Mouse (Mus musculus) forelimb bud, embryonic 11.5 days (tissue): ENCODE measurements around the gene Galnt16.
A peak's percentile ranks its signal among the peaks of the same experiment; 100 is the strongest.

ENCODE experiments used
- DNase-seq: peaks from one replicate; pipeline ENCODE4 v3.0.0-alpha.2; 2012; ENCODE audit warnings: low read depth, low spot score

Gene Galnt16

DNA sequence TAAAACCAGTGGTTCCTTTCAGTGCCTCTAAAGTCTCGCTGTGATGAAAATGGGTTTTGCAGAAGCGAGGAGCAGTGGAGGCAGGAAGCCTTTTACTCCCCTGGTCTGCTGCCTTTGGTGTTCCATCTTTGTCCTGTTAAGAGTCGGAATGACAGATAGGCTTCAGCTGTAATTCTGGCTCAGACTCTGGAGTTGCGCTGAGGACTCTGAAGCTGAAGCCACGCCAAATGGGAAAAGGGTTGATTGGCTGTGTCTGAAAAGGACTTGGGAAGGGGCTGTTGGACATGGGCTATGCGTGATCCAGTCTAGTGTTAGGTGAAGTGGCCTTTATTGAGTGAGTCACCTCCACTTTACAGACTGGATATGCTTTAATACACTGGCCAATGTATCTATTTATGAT, 12.6 kb downstream of the Galnt16 start:
- DNase-seq = no peak

DNA sequence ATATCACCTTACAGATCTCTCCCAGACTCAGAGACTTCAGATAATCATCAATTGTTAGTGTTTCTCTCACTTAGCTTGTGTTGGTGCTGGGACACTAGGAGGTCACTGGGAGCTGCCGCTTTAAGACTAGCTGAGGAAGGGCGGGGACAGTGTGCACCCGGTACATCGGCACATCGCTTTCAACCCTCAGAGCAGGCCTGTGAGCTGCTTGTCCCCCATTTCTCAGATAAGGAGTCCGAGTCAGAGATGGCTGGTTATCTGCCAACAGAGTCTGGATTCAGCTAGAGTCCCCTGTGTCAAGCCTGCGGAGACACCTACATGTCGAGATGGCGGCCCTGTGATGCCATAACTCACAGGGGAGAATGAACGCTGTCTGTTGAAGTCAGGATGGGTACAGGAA, 13.5 kb downstream of the Galnt16 start:
- DNase-seq = no peak

DNA sequence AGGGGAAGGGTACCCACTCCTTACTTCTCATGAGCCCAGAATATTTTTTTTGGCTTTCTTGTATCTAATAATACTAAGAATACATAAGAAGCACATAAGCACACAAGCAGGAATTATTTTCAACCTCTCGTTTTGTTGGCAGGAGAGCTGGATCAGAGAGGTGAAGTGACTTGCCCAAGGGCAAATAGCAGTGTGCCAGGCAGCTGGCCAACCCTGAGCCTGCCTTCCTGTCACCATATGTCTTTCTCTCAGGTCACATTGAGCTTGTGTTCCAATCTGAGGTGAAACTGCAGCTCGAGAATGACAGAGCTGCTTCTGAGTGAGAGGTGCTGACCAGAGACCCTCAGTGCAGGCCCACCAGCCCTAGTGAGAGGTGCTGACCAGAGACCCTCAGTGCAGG, 15.8 kb downstream of the Galnt16 start:
- DNase-seq = no peak

DNA sequence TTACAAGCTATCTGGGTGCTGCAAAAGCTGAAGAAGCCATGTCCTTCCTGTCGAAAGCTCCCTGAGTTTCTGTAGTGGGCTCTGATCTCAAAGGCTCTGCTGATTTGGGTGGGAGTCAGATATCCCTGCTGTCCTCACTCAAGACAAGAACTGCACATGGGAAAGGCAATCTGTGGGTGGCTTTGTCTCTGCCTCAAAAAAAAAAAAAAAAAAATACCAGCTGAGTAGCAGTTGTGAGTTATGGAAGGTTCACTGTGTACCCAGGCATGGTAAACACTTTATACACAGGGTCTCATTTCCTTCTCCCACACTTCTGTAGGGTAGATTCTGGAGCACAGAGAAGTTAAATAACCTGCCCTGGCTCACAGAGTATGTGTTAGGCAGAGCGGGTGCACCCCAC, 19.2 kb downstream of the Galnt16 start:
- DNase-seq = no peak

DNA sequence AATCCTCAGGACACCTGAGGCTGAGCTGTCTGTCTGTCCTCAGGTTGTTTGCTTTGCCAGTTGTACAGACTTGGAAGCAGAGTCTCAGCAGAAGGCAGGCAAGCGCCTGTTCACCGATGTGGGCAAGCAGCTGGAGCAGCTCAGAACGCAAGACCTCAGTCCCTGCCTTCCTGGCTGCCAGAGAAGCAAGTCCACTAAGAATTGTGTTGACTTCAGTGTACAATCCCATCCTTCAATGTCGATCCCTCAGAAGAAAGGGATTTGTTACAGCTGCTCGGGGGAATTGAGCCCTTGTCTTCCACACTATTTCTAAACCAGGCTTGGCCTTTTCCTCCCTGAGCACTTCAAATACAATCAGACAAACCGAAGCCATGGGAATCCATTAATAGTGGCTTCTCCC, 20.2 kb downstream of the Galnt16 start:
- no peak for DNase-seq

DNA sequence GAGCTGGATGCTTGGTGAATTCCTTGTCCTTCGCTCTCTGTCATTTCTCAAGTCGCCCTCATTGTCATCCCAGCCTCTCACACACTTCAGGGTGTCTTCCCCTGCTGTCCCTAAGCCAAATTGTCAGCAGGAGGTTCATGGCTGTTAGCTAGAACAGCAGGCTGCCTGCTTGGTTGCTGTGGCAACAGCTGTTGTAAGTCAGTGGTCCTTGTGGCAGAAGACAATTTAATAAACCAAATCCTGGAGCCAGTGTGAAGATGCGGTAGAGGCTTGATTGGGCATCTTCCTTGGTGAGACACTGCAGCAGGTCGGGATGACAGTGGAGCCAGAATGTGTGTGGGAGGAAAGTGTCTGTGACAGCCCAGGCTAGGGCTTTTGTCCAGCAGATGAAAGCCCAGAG, 27.2 kb downstream of the Galnt16 start:
- DNase-seq = no peak

DNA sequence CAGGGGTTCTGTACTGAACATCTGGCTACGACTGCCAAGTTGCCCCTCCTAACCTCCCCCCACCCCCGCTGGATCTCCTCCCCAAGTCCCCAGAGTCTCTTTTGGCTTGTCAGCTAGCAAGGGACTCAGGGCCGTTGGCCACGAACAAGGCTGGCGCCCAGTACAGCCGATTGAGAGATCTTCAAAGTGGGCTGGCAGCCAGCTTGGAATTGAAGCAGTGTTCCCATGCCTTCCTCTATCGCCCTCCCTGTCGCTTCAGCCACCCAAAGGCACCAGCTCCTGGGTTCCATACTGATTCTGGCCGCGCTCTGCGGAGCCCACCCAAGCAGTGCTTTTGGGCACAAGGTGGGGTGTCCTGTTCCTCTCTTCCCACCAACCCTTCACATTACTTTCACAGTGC, 31.6 kb downstream of the Galnt16 start:
- DNase-seq = no peak

DNA sequence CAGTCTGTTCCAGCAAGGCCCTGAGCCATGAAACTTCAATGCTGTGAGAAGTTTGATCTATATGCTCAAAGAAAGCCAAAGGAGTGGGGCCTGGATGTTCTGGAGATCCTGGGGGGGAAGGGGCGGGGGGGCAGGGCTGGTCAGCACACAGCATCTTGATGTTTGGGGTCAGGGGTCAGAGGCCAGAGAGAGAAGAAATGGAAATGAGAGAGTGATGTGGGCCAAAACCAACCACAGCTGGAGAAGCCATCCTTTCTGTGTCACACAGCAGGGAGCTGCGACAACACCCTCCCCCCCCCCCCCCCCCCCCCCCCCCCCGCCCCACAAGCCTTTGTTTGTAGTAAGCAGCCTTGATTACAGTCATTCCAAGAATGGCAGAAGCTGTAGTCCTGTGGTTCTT, 35.1 kb downstream of the Galnt16 start:
- no peak for DNase-seq

DNA sequence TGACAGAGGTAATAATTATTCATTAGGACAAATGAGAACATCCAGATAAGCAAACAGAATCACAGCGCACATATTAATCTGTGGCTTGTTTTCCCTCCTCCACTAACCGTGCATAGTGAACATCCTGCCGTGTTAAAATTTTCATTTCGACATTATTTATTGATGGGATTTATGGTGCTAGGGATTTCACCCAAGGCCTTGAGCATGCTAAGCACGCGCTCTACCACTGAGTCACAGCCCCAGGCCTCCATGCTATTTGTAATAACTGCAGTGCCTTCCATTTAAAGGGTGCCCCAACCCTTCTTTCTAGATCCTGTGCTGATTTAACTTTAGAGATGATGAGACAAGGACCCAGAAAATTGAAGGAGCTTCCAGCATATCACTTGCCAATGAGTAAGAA, 36.2 kb downstream of the Galnt16 start:
- no peak for DNase-seq

DNA sequence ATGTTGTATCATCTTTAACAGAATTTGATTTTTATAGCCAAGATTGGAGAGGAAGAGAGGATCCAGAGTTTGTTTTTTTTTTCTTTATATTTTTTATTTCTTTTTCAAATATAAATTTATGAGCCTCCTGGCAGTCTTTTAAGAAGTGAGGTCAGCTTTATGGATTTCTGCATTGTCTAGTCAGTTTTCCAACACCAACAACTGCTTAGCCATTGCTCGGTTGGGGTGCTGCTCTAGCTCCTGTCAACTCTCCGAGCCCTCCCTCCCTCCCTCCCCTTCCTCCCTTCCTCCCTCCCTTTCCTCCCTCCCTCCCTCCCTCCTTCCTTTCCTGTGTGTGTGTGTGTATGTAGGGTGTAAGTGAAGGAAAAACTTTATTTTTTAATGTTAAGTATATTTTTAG, 43.8 kb downstream of the Galnt16 start:
- no peak for DNase-seq

DNA sequence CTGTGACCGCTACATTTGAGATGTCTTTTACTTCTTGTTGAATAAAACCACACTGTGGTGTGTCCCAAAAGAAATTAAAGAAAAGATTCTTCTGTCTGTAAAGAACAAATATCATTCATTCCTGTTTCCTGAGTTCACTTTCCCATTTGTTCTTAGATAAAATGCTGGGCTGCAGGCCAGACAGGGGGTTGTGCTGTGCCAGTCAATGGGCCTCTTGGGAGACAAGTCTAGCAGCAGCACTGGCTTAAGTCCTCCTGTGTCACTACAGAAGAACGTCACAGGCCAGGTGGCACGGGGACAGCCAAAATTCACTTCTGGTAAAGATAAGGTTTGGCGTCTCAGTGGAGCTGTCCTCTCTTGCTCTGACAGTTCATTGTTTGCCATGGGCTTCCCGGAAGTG, 44.7 kb downstream of the Galnt16 start:
- no peak for DNase-seq

DNA sequence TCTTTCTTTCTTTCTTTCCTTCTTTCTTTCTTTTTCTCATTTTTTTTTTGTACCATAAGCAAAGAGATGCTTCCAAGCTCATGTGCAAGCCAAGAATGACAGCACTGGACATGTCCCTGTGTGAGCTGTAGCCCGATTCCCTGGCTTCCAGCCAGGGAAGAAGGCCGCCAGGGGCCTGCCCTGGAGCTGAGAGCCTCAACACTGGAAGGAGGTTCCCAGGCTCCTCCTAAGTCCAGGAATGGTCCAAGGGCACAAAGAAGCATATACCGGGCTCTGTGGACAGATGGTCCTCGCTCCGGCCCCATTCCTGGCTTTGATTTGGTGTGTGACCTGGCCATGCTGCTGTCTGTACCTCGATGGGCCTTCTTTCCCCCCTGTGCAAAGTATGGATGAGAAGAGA, 46.9 kb downstream of the Galnt16 start:
- no peak for DNase-seq

DNA sequence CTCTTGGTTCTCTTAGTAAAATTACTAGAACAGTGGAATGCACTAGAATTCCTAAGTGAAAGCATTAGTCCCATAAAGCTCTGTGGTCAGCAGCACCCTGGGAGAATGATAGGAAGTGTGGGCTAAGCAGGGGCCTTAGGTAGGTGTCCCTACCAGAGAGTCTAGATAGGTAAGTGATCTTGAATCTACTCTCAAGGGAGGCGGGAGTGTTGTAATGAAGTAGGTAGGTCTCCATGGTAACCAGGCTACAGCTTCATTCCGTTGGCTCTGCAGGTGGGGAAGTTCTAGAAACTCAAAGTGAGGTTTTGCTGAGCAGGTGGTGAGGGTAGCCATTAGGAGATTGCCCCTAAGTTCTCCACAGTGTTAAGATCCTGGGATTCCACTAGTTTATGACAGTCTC, 47.7 kb downstream of the Galnt16 start:
- DNase-seq = no peak

DNA sequence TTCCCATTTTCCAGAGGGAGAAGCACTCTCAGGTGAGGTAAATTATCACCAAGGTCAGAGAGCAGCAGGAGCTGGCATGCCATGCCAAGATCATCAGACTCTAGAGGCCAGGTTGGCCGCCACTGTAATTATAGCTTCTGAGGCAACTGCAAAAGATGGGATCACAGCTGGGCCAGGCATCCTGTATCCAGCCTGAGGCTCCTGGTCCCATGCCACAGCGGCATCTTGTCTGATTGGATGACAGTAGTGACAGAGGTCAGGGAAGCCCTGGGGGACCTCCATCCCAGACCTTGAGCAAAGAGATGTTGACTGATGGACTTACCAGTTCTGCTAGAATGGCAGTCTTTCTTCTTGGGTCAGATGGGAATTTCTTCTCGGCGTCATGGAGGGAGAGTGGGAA, 48.4 kb downstream of the Galnt16 start:
- peak; percentile 35 for DNase-seq

DNA sequence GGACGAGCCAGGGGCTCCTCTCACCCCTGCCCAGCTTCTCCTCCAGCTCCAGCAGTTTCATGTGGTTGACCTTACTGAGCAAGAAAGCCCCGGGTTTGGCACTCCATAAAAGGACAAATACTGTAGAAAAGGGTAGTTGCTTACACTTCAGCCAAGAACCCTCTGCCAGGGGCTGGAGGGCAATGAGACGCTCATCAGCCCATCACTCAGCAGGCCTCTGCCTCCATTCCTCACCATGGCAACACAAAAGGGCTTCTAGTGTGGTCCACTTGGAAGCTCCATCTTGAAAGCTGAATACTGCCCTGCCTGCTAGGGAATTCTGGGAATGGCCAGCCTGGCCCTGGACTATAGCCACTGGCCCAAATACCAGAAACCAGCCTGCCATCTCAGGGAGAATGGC, 49.3 kb downstream of the Galnt16 start:
- DNase-seq = peak; percentile 14

DNA sequence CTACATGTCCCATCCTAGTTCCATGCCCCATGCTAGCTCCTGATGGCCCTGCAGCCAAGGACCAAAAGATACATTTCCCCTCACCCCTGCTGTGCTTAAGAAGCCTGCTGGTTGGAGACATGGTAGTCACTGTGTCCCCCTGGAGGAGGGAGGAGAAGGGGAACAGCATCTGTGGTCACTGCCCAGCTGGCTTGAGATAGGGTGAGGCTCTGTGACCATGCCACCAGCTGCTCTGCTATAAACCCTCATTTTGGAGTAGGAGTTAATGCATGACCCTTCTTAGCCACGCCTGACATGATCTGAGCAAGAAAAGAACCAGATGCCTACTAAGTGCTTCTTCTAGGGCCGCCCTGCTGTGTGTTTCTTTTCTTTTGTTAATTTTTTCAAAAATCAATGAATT, 51.5 kb downstream of the Galnt16 start:
- no peak for DNase-seq

DNA sequence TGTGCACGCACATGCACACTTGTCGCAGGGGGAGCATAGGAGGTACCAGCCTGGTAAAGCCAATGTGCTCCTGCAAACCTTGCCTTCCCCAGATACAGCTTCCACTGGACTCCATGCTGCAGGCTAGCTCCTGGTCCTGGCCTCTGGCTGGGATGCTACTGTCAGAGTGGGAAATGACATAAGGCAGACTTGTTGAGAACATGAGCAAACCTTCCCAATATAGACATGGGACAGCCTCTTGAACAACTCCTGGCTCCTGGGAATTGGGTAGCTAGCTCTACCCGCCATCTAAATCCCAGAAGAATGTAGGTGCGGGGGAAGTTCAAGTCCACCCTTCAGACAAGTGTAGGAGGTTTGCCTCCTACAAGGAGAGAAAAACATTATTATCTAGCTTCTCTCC, 56.2 kb downstream of the Galnt16 start:
- DNase-seq = no peak

DNA sequence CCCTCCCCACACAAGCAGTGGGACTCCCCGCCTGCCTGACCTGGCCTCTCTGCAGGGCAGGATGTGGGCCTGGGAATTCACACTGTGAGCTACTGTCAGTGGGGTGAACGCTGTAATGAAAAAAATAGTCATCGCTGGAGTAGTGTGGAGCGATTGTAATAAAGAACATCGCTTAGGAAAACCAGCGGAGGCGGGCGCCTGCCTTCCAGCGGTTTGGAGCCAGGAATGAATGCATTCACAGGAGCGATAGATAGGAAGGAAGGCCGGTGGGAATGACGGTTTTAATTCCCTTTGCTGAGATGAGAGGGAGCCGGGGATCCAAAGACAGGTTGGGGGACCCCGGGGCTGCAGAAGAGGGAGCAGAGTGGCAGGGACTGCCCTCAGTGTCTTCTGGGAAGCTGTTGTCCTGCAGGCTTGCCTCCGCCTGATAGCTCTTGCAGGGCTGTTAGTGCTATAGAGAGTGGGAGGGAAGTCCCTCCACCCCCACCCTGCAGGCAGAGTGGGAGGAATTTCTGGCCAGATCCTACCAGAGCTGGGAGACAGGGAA, 56.8 kb downstream of the Galnt16 start:
- no peak for DNase-seq

DNA sequence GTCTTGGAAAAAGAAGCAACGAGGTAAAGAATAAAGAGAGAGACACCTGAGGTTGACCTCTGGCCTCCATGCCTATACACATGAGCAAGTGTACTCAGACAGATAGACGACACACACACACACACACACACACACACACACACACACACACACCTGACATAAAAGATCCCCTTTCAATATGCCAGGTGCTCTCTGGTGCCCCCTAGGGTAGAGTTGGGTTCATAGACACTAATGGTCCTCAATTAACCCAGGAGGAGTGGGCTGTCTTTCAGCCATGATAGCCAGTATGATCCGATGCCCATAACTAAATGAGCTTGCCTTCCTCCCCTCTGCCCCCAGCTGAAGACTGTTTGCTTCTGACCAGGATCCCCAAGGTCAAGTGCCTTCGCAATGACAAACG, 59.0 kb downstream of the Galnt16 start:
- DNase-seq = peak; percentile 17

DNA sequence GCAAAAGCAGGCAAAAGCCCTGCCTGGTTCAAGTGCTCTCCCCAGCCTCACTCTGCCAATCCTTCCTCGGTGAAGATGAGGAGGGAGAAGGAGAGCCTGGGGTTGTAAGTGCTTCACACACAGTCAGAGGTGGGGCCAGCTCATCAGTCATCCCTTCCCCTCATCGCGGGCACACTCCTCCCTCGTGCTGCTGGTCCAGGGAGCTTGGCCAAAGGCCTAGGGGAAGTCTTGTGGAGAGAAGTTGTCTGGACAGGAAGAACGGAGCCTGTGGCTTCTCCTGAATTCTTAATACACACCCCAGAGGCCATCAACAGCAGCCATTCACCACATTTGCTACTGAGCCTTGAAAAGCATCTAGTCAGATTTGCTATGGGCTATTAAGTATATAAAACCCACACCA, 63.3 kb downstream of the Galnt16 start:
- no peak for DNase-seq

DNA sequence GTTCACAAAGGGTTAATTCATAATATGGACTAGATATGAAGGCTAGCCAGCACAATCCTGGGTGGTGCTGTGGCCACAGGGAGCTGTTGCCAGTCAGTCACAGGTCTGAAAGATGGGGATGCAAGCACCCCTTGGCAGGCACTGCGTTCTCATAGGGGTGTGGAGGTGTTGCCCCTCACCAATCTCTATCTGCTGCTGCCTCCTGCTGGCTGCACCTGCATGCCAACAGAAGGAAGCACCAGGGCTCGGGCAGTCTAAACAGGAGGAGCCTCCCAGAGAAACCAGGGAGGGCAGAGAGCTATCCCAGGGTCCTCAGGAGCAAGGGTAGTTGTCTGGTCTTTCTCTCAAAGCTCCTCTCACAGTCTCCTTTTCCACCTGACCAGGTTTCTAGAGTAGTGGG, 66.9 kb downstream of the Galnt16 start:
- no peak for DNase-seq

DNA sequence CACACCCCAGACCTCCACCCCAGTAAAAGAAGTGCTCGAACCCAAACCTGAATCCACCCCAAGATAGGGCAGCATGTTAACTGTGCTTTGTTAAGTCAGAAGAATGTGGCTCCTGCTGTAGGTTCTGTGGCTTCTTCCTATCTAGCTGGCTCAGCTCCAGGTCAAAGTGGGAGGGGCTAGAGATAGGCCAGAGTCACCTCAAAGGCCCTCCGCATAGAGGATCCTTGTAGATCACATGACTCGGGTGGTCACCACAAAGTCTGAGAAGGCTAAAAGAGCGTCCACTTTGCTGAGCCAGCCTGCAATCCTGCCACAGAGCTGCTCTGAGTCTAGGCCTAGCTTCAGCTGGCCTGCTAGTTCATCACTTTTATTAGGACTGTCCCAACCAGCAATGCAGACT, 76.1 kb downstream of the Galnt16 start:
- DNase-seq = no peak

DNA sequence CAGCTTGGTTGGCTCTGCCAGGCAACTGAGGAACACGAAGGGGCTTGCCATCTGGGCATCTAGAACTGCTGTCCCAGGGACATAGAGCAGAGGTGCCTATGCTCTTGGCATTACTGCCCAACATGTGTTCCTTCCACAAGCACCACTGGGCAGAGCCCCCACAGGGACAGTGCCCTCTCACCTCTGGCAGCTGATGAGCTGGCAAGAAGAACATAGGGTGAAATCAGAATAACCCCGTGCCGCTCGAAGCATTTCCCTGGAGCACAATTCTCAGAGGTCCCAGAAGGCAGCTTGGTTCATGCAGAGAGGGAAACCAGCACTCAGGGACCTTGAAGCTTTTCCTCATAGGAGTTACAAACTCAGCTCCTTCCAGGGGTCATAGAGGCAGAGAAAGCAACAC, 76.7 kb downstream of the Galnt16 start:
- DNase-seq = no peak

DNA sequence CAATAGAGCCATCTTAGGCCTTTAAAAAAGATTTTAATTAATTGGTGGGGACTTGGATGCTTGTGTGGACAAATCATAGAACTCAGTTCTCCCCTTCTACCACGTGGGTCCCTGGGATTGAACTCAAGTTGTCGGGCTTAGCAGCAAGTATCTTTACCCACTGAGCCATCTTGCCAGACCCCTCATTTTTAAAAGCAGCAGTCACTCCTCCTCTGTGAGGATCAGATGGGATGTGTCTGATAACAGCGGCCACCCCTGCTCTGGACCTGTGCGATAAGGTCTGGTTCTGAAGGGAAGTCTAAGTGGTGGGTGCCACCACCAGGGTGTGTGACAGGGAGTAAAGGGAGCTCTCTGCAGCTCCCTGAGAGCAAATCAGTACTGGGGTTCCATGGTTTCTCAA, 77.5 kb downstream of the Galnt16 start:
- no peak for DNase-seq

DNA sequence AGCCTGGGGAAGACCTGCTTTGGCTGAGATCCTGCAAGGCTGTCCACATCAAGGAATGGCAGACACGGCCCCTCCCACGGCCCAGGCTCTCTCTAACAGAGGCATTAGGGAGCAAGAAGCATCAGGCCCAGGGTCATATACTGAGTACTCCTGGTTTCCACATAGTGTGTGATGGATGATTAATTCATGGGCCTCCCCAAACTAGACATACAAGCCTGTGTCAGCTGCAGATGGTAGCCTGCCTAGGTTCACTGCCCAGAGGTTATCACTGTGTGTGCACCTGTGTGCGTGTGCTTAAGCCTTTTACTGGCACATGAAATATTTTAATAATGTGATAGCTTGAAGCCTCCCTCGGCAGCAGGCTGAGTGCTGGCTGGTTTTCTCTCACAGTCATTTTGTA, 77.9 kb downstream of the Galnt16 start:
- no peak for DNase-seq
